Mouse (Mus musculus) testis, adult 2 months (tissue): Measurements from ENCODE around the gene Gm20388. TPM values are rescaled to one million over a fixed set of nuclear protein-coding genes. Genes with fewer than 3 reads are reported as not detected.

ENCODE experiments used
- H3K27ac ChIP-seq: fragments of 200-500 bp; 2 replicates; pipeline ENCODE4 v1.5.1; 2012; ENCODE audit warnings: low read depth, low read length; ENCODE audit not compliant: control insufficient read depth, insufficient read depth
- H3K27me3 ChIP-seq: fragments of 200-500 bp; 2 replicates; pipeline ENCODE4 v1.6.1; 2012; ENCODE audit warnings: mild to moderate bottlenecking, low read length, moderate library complexity; ENCODE audit not compliant: control insufficient read depth, insufficient read depth
- H3K36me3 ChIP-seq: fragments of 200-500 bp; 2 replicates; pipeline ENCODE4 v1.6.1; 2012; ENCODE audit warnings: mild to moderate bottlenecking, low read length; ENCODE audit not compliant: control insufficient read depth, insufficient read depth
- H3K4me1 ChIP-seq: fragments of 200-500 bp; 2 replicates; pipeline ENCODE4 v1.6.1; 2012; ENCODE audit warnings: low read length; ENCODE audit not compliant: control insufficient read depth, insufficient read depth
- H3K4me3 ChIP-seq: fragments of 200-500 bp; 2 replicates; pipeline ENCODE4 v1.5.1; 2012; ENCODE audit warnings: low read depth, mild to moderate bottlenecking, low read length, moderate library complexity, mixed read lengths; ENCODE audit not compliant: control insufficient read depth
- CTCF ChIP-seq: fragments of 200-500 bp; IDR thresholded peaks from 2 replicates; pipeline ENCODE4 v1.5.1; 2012; ENCODE audit warnings: low read depth, mild to moderate bottlenecking, inconsistent platforms, low read length, moderate library complexity; ENCODE audit not compliant: control insufficient read depth, insufficient read depth, insufficient replicate concordance
- POLR2A ChIP-seq: fragments of 200-500 bp; IDR thresholded peaks from 2 replicates; pipeline ENCODE4 v1.6.1; 2012; ENCODE audit warnings: low read depth, mild to moderate bottlenecking, inconsistent platforms, low read length, moderate library complexity; ENCODE audit not compliant: control insufficient read depth
- polyA plus RNA-seq: library from polyadenylated mRNA; depleted of rRNA; stranded (reverse); fragments of >200 nt; gene quantifications from 2 replicates; pipeline ENCODE4 v1.2.3, GENCODE M21; 2012

Gene Gm20388
- polyA plus RNA-seq, 1 experiment, result 5.6 TPM

DNA sequence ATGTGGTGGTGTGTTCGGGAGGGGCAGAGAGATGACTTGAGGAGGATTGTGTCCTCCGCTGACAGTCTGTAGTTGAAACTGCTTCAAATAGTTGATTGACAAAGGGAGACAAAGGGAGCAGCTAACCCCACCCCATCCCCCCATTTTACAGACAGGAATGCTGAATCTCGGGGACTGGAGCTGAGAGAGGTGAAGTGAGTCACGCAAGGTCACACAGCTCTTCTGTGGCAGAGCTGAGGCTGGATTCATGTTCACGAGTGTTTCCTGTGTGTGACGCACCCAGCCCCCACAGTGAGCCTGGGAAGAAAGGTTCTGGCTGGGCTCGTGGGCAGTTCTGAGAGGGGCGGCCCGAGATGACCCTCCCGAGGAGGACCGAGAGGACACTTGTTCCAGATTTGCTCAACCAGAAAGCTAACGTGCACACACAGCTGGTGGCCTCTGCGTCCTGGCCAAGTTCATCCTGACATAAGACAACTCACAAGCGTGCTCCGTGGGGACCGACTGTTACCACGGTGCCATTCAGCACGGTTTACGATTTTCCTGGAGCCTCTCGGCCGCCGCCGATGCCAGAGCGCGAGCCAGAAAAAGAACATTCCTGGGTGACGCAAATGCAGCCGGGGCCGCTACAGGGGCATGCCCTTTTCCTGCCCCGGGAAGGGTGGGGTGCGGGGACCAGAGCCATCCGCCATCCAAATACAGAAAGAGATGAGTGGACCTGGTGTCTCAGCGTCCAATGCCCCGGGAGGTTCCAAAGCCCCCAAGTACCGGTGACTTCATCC is 1061.2 kb downstream of the Gm20388 start:
- no peak overlapping the region for H3K27ac ChIP-seq

DNA sequence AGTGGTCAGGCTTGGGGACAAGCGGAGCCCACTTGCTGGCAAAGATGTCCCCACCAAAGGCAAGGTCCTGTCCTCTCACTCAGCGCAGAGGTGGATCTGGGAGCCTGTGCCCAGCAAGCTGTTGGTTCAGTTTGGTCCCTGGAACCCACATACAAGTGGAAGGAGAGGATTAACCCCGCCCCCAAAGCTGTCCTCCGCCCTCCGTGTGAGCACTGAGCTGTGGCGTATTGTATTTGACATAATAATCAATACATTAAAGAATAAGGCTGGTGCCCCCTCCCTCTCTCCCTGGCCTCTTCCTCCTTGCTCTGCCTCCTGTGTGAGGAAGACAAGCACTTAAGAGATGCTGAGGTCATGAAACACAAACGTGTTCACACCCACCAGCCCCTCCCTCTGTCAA is 1062.4 kb downstream of the Gm20388 start:
- TF ChIP-seq POLR2A, result no peak
- TF ChIP-seq CTCF, result no peak
- no peak overlapping the region for H3K4me3 ChIP-seq
- H3K4me1 ChIP-seq, result peaks cover 7% of the 10 kb centered on the region
- no peak overlapping the region for H3K27ac ChIP-seq
- H3K27me3 ChIP-seq, result no peaks in the 10 kb centered on the region
- H3K36me3 ChIP-seq, result no peaks in the 10 kb centered on the region

More for the DNA sequence above, 1061.2 kb downstream of the Gm20388 start:
- Histone ChIP-seq H3K4me3 (no peak overlapping the region), H3K27me3 (no peaks in the 10 kb centered on the region), H3K36me3 (no peaks in the 10 kb centered on the region), H3K4me1 (peaks cover 7% of the 10 kb centered on the region)
- TF ChIP-seq CTCF (no peak), POLR2A (no peak)

DNA sequence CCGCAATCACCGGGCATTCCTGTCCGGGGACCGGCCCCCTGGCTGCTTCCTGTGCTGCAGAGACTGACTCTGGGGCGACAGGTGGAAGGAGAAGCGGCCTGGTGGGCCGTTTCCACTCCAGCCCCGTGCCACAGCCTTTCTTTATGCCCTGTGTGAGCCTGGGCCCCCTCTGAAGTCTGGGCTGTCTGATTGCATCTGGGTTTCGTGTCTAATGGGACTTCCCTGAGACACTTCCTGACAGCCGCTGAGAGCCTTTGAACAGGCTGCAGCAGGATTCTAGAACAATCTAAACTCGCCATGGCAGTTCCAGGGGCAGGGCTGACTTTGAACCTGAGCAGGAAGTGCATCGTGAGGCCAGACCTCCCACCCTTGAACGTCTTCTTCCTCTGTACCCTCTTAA is 1066.5 kb downstream of the Gm20388 start:
- H3K27ac ChIP-seq, result no peak overlapping the region
- no peaks in the 10 kb centered on the region for H3K27me3 ChIP-seq

DNA sequence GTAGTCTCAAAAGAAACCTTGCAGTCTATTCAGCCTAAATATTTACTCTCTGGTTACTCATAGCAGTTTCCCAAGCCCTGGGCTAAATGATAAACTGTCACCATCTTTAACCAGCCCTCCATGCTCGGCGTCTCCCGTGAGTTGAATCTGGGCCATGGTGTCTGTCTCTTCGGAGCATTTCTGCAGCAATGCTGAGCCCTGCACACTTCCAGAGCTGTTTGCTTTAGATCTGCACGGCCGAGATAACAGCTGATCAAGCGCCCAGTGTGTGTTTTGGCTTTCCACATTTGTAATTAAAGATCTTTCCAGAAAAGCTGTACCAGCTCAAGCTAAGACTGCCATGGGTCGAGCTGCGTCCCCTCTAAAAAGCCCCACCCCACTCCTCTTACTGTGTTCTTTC is 1068.6 kb downstream of the Gm20388 start:
- no peak overlapping the region for H3K27ac ChIP-seq
- no peaks in the 10 kb centered on the region for H3K4me1 ChIP-seq
- H3K4me3 ChIP-seq, result no peak overlapping the region
- no peaks in the 10 kb centered on the region for H3K36me3 ChIP-seq
- H3K27me3 ChIP-seq, result no peaks in the 10 kb centered on the region
- TF ChIP-seq POLR2A (no peak), CTCF (no peak)

More for the DNA sequence above, 1066.5 kb downstream of the Gm20388 start:
- no peaks in the 10 kb centered on the region for H3K36me3 ChIP-seq
- peaks cover 2% of the 10 kb centered on the region; the same call in 1 of the 2 replicates for H3K4me1 ChIP-seq
- H3K4me3 ChIP-seq, result no peak overlapping the region
- TF ChIP-seq POLR2A (no peak), CTCF (no peak)

DNA sequence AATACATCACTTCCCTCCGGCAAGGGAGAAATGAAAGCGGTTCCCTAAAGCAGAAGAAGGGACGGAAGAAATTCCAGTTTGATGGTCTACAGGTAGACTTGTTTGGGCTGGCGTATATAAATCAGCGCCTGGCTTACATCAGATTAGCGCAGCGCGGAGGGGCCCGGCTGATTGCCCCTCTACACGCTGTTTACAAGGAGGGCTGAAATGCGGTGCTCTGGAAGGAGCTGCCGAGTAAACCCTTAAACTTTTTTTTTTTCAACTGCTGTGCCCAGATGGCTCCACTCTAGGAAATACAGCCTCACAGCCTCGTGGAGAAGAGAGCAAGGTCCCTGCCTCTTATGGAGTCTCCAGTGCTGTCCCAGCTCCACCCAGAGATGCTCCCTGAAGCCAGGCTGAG is 1070.3 kb downstream of the Gm20388 start:
- no peaks in the 10 kb centered on the region for H3K4me1 ChIP-seq
- TF ChIP-seq POLR2A (no peak), CTCF (no peak)
- no peak overlapping the region for H3K4me3 ChIP-seq
- H3K27ac ChIP-seq, result no peak overlapping the region
- no peaks in the 10 kb centered on the region for H3K36me3 ChIP-seq
- no peaks in the 10 kb centered on the region for H3K27me3 ChIP-seq

DNA sequence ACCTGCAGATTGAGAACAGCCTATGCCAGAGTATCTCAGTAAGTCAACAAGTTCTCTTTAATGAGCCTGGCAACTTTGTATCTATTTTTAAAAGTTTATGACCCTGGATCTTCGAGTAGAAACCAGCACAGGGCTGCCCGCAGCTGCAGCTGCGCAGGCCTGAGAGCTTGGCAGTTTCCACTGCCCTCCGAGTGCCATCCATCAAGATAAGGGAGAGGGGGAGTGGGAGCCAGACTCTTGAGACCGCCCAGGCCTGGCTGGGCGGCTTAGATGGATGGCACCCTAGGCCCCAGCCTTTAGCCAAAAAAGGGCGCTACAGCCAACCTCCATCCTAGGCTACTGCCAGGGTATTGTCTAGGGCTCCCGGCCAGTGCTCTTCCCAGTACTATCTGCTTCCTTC is 1074.2 kb downstream of the Gm20388 start:
- H3K27me3 ChIP-seq, result no peaks in the 10 kb centered on the region
- H3K4me1 ChIP-seq, result no peaks in the 10 kb centered on the region

DNA sequence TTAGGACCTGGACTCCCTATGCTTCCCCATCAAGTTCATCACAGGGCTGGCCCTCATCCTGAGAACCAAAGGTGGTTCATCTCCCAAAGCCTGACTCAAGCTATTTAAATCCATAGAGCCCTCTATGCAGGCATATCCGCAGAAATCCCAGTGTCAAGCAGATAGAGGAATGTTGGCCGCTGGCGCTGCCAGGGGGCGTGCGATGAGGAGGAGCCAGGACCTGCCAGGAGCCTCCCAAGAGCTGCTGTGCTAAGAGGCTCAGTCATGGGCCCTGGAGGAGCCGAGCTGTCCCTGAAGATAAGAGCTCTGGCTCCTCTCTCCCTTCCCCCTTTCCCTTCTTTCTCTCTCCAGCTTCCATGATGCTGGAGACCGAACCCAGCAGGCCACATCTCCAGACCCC is 1075.4 kb downstream of the Gm20388 start:
- Histone ChIP-seq H3K4me1 (no peaks in the 10 kb centered on the region), H3K27me3 (no peaks in the 10 kb centered on the region), H3K4me3 (no peak overlapping the region), H3K36me3 (no peaks in the 10 kb centered on the region), H3K27ac (no peak overlapping the region)
- TF ChIP-seq POLR2A (no peak), CTCF (no peak)

More for the DNA sequence above, 1074.2 kb downstream of the Gm20388 start:
- H3K27ac ChIP-seq, result no peak overlapping the region
- no peaks in the 10 kb centered on the region for H3K36me3 ChIP-seq
- no peak overlapping the region for H3K4me3 ChIP-seq
- TF ChIP-seq CTCF (no peak), POLR2A (no peak)

DNA sequence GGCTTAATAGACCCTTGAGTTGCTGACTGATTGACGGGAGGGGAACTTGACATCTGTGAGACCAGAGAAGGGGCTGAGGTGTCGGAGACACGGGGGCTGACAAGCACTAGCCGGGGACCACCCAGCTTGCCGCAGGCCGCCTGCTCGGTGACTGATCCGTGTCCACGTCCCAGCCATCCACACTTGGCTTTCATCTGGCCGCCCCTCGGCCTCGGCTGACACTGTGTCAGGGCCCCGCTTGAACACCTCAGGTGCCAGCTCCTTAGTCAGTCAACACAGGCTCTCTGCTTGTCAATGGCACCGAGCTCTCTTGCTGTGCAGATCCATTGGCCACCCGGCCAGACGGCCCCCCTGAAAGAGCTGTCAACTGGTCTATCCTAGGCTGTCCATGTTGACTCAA is 1083.1 kb downstream of the Gm20388 start:
- no peaks in the 10 kb centered on the region for H3K4me1 ChIP-seq
- H3K4me3 ChIP-seq, result no peak overlapping the region
- H3K27ac ChIP-seq, result no peak overlapping the region
- no peaks in the 10 kb centered on the region for H3K36me3 ChIP-seq
- TF ChIP-seq CTCF (no peak), POLR2A (no peak)
- H3K27me3 ChIP-seq, result no peaks in the 10 kb centered on the region
